Mouse (Mus musculus) liver, adult 2 months (tissue): Measurements from ENCODE around the gene Gm49486. TPM values are rescaled to one million over a fixed set of nuclear protein-coding genes. Genes with fewer than 3 reads are reported as not detected.

ENCODE experiments used
- DNase-seq: peaks from one replicate; pipeline ENCODE4 v3.0.0-alpha.2; 2011; ENCODE audit warnings: low read depth, low spot score; ENCODE audit errors: extremely low read depth
- H3K27ac ChIP-seq: fragments of 200-500 bp; replicated peaks from 2 replicates; pipeline ENCODE4 v1.5.1; 2012; ENCODE audit warnings: low read depth, mild to moderate bottlenecking, control low read depth, inconsistent platforms, low read length; ENCODE audit not compliant: insufficient read depth
- H3K27me3 ChIP-seq: fragments of 200-500 bp; 2 replicates; pipeline ENCODE4 v1.6.1; 2012; ENCODE audit warnings: mild to moderate bottlenecking, moderate library complexity, low read length, inconsistent platforms; ENCODE audit not compliant: control insufficient read depth, insufficient read depth
- H3K36me3 ChIP-seq: fragments of 200-500 bp; 2 replicates; pipeline ENCODE4 v1.6.1; 2012; ENCODE audit warnings: low read length, inconsistent platforms; ENCODE audit not compliant: control insufficient read depth, insufficient read depth
- H3K4me1 ChIP-seq: fragments of 200-500 bp; 2 replicates; pipeline ENCODE4 v1.6.1; 2011; ENCODE audit warnings: low read length; ENCODE audit not compliant: control insufficient read depth, insufficient read depth
- H3K4me3 ChIP-seq: fragments of 200-500 bp; 2 replicates; pipeline ENCODE4 v1.5.1; 2011; ENCODE audit warnings: low read depth, mild to moderate bottlenecking, control low read depth, low read length, moderate library complexity; ENCODE audit not compliant: insufficient read depth
- H3K79me2 ChIP-seq: fragments of 200-500 bp; 2 replicates; pipeline ENCODE4 v1.6.1; 2012; ENCODE audit warnings: inconsistent platforms, mild to moderate bottlenecking, low read length, moderate library complexity; ENCODE audit not compliant: control insufficient read depth, insufficient read depth
- H3K9ac ChIP-seq: fragments of 200-500 bp; 2 replicates; pipeline ENCODE4 v1.6.1; 2012; ENCODE audit warnings: low read depth, mild to moderate bottlenecking, control low read depth, inconsistent platforms, low read length
- CTCF ChIP-seq: fragments of 200-500 bp; IDR thresholded peaks from 2 replicates; pipeline ENCODE4 v1.5.1; 2011; ENCODE audit warnings: low read depth, low read length, control low read depth
- POLR2A ChIP-seq: fragments of 200-500 bp; IDR thresholded peaks from 2 replicates; pipeline ENCODE4 v1.6.1; 2011; ENCODE audit warnings: low read length, control low read depth; ENCODE audit not compliant: insufficient read depth; ENCODE audit errors: extremely low read depth
- WGBS: fragments of 180-500 bp; shearing (Covaris S2); methylation state at CpG from one replicate; pipeline ENCODE4 v1.1.7; 2018; 5-methylcytosine and 5-hydroxymethylcytosine counted together
- polyA plus RNA-seq: library from polyadenylated mRNA; depleted of rRNA; stranded (reverse); fragments of >200 nt; gene quantifications from 2 replicates; pipeline ENCODE4 v1.2.3, GENCODE M21; 2012
- total RNA-seq: library from RNA; depleted of rRNA; stranded (reverse); fragments of >200 nt; gene quantifications from 2 replicates; pipeline ENCODE4 v1.2.3, GENCODE M21; 2014

The Gm49486 gene
- total and polyA plus RNA-seq, 2 experiments, result not detected

- Histone ChIP-seq H3K4me1 (no peaks in the 10 kb centered on the region), H3K27ac (no peak overlapping the region), H3K27me3 (peaks cover 18% of the 10 kb centered on the region), H3K9ac (no peak overlapping the region), H3K36me3 (no peaks in the 10 kb centered on the region), H3K4me3 (no peak overlapping the region), H3K79me2 (no peaks in the 10 kb centered on the region)
- no peak for DNase-seq
- TF ChIP-seq CTCF (no peak), POLR2A (no peak)
- 47% methylated on average over 17 of the region's 17 CpGs for WGBS
Measured at GRCm38 (mm10) chr15:79258521-79258920, 29.3 kb downstream of the Gm49486 start.

- no peaks in the 10 kb centered on the region for H3K79me2 ChIP-seq
- peak overlapping the region; percentile 24; the same call in 1 of the 2 replicates for H3K4me3 ChIP-seq
- no peaks in the 10 kb centered on the region for H3K4me1 ChIP-seq
- H3K27me3 ChIP-seq, result peaks cover 18% of the 10 kb centered on the region
- TF ChIP-seq CTCF (no peak), POLR2A (no peak)
- H3K9ac ChIP-seq, result no peak overlapping the region
- no peaks in the 10 kb centered on the region for H3K36me3 ChIP-seq
- DNase-seq, result no peak
- WGBS, result 11% methylated on average over 62 of the region's 62 CpGs
- no peak overlapping the region for H3K27ac ChIP-seq
Measured at GRCm38 (mm10) chr15:79261095-79261725, 32.0 kb downstream of the Gm49486 start.

GRCm38 (mm10) chr15:79261757-79262156, 32.6 kb downstream of the Gm49486 start:
- TF ChIP-seq CTCF (no peak), POLR2A (no peak)
- no peaks in the 10 kb centered on the region for H3K4me1 ChIP-seq
- no peak for DNase-seq
- WGBS, result 6% methylated on average over 25 of the region's 28 CpGs
- no peak overlapping the region for H3K27ac ChIP-seq
- H3K36me3 ChIP-seq, result no peaks in the 10 kb centered on the region
- no peaks in the 10 kb centered on the region for H3K79me2 ChIP-seq
- H3K9ac ChIP-seq, result no peak overlapping the region
- no peak overlapping the region for H3K4me3 ChIP-seq
- H3K27me3 ChIP-seq, result peaks cover 18% of the 10 kb centered on the region

GRCm38 (mm10) chr15:79262375-79262774, 33.2 kb downstream of the Gm49486 start:
- peaks cover 18% of the 10 kb centered on the region for H3K27me3 ChIP-seq
- peak; percentile 14; the same call in 1 of the 2 replicates for TF ChIP-seq CTCF
- TF ChIP-seq POLR2A, result no peak
- H3K4me1 ChIP-seq, result no peaks in the 10 kb centered on the region
- 56% methylated on average over 13 of the region's 13 CpGs for WGBS
- no peak for DNase-seq
- H3K79me2 ChIP-seq, result no peaks in the 10 kb centered on the region
- H3K4me3 ChIP-seq, result no peak overlapping the region
- no peak overlapping the region for H3K27ac ChIP-seq
- no peak overlapping the region for H3K9ac ChIP-seq
- H3K36me3 ChIP-seq, result no peaks in the 10 kb centered on the region

- Histone ChIP-seq H3K79me2 (no peaks in the 10 kb centered on the region), H3K9ac (no peak overlapping the region), H3K27ac (no peak overlapping the region), H3K4me3 (no peak overlapping the region), H3K36me3 (no peaks in the 10 kb centered on the region), H3K27me3 (peaks cover 18% of the 10 kb centered on the region), H3K4me1 (no peaks in the 10 kb centered on the region)
- WGBS, result 91% methylated on average over 3 of the region's 3 CpGs
- TF ChIP-seq CTCF (no peak), POLR2A (no peak)
- no peak for DNase-seq
Measured at GRCm38 (mm10) chr15:79262786-79263309, 33.7 kb downstream of the Gm49486 start.

- DNase-seq, result no peak
- 97% methylated on average over 6 of the region's 6 CpGs for WGBS
Measured at GRCm38 (mm10) chr15:79263726-79264125, 34.5 kb downstream of the Gm49486 start.

More at GRCm38 (mm10) chr15:79263726-79264125, 34.5 kb downstream of the Gm49486 start:
- Histone ChIP-seq H3K4me1 (no peaks in the 10 kb centered on the region), H3K9ac (no peak overlapping the region), H3K27me3 (peaks cover 16% of the 10 kb centered on the region), H3K4me3 (no peak overlapping the region), H3K79me2 (no peaks in the 10 kb centered on the region), H3K27ac (no peak overlapping the region), H3K36me3 (no peaks in the 10 kb centered on the region)
- TF ChIP-seq POLR2A (no peak), CTCF (no peak)
